Mouse (Mus musculus) embryo, embryonic 10 days (tissue): ENCODE measurements around the gene Nfx1.
"Not testable (repeated sequence)": the region's sequence is repeated elsewhere in the genome, so short reads cannot be mapped to it uniquely, and the experiment has no call there.

Experiments used
- DNase-seq: peaks from one replicate; pipeline ENCODE4 v3.0.0-alpha.2; 2015; ENCODE audit warnings: low spot score

The Nfx1 gene

DNA sequence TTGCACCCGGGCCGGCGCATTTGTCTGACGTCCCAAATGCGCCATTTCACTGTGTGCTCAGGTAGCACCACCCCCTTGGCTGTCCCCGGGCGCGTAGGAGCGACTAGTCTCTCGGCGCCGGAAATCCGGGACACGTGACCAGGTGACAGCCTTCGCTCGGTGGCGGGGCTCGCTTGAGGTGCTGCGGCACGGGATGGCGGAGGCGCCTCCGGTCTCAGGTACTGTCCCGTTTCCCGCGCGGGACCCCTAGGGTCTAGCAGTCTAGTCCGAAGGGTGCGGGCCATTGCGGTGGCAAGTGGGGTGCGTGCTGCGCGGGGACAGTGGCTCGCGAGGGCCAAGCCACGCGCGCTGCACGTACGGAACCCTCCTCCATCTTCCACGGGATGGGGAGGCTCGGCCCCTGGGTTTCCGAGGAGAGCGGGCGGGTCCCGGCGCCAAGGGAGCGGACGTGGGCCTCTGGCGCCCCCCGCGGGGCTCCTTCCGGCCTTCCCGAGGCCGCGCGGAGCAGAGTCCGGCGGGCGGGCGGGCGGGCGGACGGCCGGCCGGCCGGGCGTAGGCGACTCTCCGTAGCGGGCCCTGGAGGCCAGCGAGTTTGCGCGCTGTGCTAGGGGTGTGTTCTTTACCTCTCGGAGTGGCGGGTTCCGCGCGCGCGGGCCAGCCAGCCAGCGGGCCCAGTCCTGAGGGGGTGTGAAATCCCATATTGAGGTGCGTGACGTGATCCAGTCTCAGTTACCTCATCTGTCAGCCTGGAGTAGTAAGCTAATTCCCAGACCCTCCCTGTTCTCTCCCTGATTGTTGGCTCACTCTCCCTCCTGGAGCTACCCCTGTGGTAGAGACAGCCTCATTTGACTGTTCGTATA lies at the start of gene Nfx1:
Nfx1 (plus strand) TSS at position 65 of the 860 bp plus-strand sequence.
- DNase-seq, result peak; percentile 98

- DNase-seq, result no peak
Measured at GRCm38 (mm10) chr4:40921288-40921687, 49.4 kb upstream of the Nfx1 start.

DNA sequence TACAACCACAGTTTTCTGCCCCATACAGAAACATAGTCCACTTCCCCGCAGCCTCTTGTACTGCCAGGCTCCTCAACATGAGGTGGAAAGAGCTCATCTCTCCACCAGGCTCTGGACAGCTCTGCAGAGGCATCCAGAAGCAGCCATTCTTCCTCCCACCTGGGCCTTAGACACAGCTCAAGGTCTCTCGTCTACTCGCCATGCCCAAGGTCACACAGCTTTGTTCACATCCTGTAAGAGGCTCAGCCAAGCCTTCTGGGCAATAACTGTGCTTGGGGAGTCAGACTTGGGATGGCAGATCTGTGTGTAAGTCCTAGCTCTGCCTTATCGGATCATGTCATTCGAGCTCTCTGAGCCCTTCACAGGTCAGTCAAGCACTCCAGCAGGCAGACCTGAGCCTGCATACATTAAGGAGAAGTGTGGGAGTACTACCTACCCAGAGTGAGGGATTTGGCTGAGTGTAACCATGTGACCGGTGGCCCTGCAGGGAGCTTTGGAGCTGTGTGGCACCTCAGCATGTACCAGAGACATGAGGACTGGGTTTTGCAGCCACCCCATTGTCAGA lies 47.5 kb upstream of the Nfx1 start:
- no peak for DNase-seq

- DNase-seq, result no peak
Measured at GRCm38 (mm10) chr4:40925568-40925967, 45.1 kb upstream of the Nfx1 start.

DNA sequence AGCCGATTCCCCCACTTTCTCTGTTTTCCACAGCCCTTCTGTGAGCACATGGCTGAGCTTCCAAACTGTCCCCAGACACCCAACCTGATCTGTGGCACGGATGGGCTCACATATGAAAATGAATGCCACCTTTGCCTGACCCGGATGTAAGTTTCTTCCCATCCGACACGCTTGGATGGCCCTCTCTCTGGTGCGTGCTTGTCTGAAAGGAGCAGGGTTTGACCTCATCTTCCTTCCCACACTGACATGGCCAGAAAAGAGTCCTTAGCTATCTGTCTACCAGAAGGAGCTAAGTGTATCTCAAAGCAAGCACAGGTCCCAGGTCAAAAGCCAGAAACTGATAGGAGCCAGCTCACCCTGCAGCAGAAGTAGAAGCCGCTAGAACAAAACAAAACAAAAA lies 41.7 kb upstream of the Nfx1 start:
- DNase-seq, result no peak

DNA sequence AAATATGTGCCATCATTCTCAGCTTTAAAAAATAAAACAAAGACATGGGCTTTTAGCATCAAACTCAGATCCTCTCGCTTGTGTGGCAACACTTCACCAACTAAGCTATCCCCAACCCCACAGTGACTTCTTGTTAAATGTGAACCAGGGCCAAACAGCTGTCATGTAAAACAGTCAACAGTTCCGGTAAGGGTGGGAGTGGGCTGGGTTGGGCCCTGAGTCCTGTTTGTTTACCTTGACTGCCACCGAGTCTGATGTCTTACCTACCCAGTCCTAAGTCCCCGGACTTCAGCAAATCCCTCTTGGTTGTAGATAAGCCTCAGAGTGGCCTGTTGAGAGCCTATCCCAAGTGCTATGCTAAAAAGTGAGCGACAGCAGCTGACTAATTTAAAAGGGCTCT lies 37.0 kb upstream of the Nfx1 start:
- DNase-seq, result no peak

GRCm38 (mm10) chr4:40934369-40934768 lies 36.3 kb upstream of the Nfx1 start:
- DNase-seq, result not testable (repeated sequence)

DNA sequence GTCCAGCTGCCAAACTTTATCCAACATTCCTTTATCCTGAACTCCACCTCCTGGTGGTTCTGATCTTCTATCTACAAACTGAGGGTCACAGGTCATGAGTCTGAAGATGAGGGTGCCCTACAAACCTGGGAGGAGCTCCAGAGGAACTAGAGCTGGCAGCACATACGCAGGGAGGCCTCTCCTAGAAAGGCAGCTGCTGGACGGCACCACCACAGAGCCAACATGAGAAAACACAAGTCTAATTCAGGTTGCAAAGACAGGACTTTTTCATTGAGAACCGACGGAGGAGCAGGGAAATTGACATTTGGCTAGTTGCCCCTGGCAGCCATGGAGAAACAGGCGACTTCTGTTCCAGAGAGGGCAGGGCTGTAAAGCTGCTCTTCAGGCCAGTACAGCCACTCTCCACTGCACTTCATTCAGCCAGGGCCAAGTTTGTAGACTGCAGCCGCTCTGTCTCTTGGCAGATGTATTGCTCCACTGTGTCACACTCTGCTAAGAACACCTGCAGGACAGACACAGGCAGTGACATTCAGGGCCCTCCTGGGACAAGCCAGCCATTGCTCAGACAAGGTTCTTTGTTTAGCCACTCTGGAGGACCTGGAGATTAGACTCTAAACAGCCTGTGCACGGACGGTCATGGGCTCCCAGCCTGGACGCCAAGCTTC lies 34.4 kb upstream of the Nfx1 start:
- no peak for DNase-seq

GRCm38 (mm10) chr4:40938793-40939192 lies 31.9 kb upstream of the Nfx1 start:
- no peak for DNase-seq

DNA sequence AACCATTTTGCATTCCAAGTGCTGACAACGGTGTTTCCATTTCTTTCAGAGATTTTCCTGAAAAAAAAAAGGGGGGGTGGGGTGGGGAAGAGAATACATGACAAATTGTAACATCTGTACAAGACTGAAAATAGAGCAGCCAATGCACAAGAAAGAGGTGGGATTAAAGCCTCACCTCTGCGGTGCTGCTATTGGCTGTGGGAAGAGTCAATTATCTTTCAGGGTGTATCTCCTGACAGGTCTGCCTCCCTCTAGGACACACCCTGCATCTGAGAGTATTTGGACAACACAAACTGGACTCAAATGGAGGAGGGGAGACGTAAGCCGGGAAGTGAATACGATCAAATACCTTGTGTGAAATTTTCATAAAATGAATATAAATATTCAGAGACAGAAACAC lies 27.1 kb upstream of the Nfx1 start:
- DNase-seq, result no peak

GRCm38 (mm10) chr4:40946516-40947121 lies 24.1 kb upstream of the Nfx1 start:
- DNase-seq, result no peak

GRCm38 (mm10) chr4:40947565-40948159 lies 23.0 kb upstream of the Nfx1 start:
- peak; percentile 49 for DNase-seq

DNA sequence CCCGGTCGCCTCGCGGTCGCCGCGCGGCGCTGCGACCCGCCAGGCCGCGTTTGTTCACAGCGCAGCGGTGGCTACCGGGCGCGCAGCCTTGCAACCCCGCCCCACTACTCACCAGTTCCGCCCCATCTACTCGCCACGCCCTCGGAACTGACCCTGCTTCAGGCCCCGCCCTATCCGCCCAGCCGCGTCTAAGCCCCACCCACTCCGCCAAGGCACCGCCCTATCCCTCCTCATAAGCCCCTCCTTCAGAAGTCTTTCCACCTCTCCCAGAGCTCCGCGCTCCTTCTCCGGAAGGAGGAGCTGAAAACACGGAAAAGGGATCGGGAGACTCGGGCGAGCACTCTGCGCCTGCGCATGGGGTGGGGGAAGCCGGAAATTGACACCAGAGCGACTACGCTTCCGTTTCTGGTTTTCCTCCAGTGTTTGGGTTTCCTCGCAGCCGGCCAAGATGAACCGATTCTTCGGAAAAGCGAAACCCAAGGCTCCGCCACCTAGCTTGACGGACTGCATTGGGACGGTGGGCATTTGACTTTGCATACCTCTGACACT lies 22.5 kb upstream of the Nfx1 start, which contains the start of the genes Bag1 and Chmp5:
Bag1 (minus strand) TSS at position 135 of the 549 bp plus-strand sequence.
Chmp5 (plus strand) TSS at position 248 of the 549 bp plus-strand sequence.
- DNase-seq, result peak; percentile 98

DNA sequence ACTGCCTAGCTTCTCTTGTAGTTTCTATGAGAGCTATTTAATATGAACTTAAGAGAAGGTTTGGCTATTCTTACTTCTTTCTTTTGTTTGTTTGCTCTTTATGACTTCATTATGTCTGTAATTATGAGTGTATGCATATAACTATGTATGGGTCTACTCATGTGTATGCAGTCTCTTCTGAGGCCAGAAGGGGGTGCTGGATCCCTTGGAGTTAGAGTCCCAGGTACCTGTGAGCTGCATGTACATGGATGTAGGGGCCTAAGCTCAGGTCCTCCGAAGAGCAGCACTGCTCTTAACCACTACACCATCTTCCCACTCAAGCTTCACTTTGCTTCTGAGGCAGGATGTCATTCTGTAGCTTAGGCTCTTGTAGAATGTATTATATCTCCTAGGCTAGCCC lies 17.2 kb upstream of the Nfx1 start:
- DNase-seq, result peak; percentile 24

- no peak for DNase-seq
Measured at GRCm38 (mm10) chr4:40955942-40956341, 14.8 kb upstream of the Nfx1 start.

DNA sequence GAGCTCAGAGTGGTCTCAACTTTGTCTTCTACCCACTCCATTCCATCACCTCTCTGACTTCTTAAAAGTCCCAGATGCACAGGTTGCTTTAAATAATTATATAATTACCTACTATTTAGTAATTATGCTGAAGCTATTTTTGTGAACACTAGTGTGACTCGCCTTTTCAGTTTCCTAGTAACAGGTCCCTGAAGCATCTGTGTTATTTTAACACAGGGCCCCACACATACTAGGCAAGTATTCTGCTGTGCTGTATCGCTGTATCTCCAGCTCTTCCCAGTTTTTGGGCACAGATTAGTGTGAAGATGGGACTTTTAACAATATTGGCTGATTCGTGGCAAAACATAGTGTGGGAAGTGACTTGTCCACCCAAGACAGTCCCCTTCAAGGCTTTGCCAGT lies 7.2 kb upstream of the Nfx1 start:
- no peak for DNase-seq

GRCm38 (mm10) chr4:40969161-40969560 lies 1.5 kb upstream of the Nfx1 start:
- DNase-seq, result no peak

GRCm38 (mm10) chr4:40969781-40970591 lies 720 bp upstream of the Nfx1 start:
- no peak for DNase-seq

GRCm38 (mm10) chr4:40970592-40970841 lies 189 bp upstream of the Nfx1 start:
- no peak for DNase-seq

DNA sequence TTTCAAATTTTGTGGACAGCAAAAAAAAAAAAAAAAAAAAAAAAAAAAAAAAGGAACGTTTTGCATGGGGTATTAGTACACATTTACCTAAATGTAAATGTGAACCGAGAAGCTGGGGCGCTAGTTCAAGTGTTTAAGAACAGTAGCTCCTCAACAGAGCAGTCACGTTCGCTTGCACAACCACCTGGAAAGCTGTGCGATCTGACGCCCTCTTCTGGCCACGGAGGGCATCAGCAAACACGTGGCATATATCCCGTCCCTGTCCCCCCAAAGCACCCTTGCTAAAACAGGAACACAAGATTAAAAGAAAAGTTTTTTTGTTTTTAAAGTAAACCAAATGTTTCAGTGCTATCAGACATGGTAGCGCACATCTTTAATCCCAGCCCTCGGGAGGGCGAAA lies 1.0 kb downstream of the Nfx1 start:
- peak; percentile 72 for DNase-seq

DNA sequence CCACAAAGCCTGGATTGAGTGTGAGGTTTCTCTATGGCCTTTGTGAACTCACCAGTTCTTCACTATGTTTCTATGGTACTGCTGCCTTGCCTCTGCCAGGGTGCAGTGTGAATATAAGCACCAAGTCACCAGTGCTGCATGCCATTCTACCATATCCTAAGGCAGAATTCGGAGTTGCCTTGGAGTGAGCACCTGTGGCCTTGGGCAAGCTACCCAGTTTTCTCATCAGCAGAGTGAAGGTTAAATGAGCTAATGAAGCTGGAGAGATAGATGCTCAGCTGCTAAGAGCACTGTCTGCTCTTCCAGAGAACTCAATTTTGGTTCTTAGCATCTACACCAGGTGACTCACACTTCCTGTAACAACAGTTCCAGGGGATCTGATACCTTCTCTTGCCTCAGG lies 3.3 kb downstream of the Nfx1 start:
- DNase-seq, result no peak
